Mouse (Mus musculus) c-Kit-positive CD71-positive TER-119-positive erythroid progenitor cells, embryonic 14.5 days (primary cell): Measurements from ENCODE around the gene Gcc2.
"Not testable (repeated sequence)": the region's sequence is repeated elsewhere in the genome, so short reads cannot be mapped to it uniquely, and the experiment has no call there.

Experiments
- DNase-seq: peaks from one replicate; pipeline ENCODE4 v3.0.0-alpha.2; 2013; ENCODE audit warnings: low spot score

The Gcc2 gene

DNA sequence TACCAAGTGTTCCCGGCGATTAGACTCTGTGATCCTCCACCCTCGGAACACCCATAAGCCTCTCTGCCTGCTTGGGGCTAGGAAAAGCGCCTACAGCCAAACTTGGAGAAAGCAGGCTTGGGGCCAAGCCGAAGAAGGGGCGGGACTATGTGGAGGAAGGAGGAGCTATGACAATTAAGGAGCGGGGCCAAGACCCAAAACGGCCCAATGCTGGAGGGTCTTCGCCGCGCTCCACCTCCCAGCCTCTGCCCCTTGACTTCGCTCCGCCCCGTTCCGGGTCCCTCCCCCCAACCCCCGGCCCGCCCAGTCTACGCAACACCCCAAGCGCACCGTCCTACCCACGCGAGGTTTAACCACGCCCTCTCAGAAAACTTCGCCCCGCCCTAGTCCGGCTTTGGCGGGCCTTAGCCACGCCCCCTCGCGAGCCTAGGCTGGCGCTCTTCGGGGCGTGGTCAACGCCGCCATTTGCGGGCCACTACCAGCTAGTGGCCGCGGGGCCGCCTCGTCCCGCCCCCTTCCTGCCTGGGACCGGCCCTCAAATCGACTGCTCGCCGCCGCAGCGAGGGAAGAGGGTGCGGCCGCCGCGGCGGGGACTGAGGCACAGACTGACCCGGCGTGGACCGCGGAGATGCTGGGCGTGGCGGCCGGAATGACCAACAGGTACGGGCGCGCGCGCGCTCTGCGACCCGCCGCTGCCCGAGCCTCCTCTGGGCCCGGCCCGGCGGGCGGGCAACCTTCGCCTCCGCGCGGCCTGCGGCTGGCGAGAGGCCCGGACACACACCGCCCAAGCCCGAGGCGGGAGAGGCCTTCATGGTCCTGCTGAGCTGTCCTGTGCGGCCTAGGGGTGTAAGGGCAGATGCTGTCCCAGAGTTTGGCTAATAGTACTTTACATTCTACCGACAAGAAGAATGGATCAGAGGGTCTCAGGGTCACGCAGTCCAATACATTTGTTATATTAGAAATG lies 68.0 kb downstream of the Gcc2 start, which contains the start of gene Lims1:
TSS of gene Lims1 (plus strand) at position 439 of the 964 bp plus-strand sequence.
- DNase-seq = peak; percentile 99

DNA sequence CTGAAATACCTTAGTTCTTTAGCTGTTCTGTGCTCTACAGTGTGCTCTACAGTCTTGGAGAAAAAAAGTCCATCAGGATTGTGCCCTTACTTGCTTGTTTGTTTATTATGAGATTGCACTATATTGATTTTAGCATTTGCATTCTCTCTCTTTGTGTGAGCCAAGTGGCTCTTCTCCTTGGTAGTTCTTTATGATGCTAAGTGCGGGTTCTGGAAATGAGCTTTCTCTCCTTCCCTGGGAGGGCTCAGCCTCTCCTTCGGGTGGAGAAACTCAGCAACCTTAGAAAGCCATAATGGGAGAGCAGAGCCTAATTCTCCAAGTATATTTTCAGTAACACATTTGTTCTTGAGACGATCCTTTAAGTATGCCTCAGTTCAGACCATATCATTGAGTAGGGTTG lies 71.0 kb downstream of the Gcc2 start:
- no peak for DNase-seq

DNA sequence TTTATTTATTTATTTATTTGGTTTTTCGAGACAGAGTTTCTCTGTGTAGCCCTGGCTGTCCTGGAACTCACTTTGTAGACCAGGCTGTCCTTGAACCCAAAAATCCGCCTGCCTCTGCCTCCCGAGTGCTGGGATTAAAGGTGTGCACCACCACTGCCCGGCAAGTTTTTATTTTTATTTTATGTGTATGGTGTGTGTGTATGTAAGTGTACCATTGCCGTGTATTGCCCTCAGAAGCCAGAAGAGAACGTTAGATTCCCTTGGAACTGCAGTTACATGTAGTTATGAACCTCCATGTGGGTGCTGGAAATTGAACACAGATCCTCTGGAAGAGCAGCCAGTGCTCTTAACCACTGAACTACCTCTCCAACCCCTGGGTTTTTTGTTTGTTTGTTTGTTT lies 72.5 kb downstream of the Gcc2 start:
- DNase-seq = not testable (repeated sequence)

GRCm38 (mm10) chr10:58328517-58329108 lies 73.3 kb downstream of the Gcc2 start:
- no peak for DNase-seq

DNA sequence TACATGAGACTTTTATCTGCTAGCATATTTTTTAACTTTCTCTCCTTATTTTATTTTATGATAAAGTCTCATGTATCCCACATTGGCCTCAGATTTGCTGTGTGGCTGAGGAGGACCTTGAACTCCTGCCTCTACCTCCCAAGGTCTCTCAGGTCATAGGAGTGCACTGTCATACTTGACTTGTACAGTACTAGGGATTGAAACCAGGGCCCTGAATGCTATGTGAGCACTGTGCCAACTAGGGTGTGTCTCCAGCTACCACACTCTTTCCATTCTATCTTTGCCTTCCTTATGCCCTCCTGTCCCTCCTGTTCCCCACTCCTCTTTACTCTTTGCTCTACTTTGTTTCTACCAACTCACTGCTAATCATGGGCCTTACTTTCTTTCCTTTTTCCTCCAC lies 75.3 kb downstream of the Gcc2 start:
- DNase-seq = no peak

- no peak for DNase-seq
Observed at GRCm38 (mm10) chr10:58331741-58332140, 76.4 kb downstream of the Gcc2 start.

GRCm38 (mm10) chr10:58333414-58333813 lies 78.1 kb downstream of the Gcc2 start:
- no peak for DNase-seq

GRCm38 (mm10) chr10:58336156-58336555 lies 80.9 kb downstream of the Gcc2 start:
- DNase-seq = no peak

GRCm38 (mm10) chr10:58337091-58337490 lies 81.8 kb downstream of the Gcc2 start:
- not testable (repeated sequence) for DNase-seq

- no peak for DNase-seq
Observed at GRCm38 (mm10) chr10:58338590-58338989, 83.3 kb downstream of the Gcc2 start.

DNA sequence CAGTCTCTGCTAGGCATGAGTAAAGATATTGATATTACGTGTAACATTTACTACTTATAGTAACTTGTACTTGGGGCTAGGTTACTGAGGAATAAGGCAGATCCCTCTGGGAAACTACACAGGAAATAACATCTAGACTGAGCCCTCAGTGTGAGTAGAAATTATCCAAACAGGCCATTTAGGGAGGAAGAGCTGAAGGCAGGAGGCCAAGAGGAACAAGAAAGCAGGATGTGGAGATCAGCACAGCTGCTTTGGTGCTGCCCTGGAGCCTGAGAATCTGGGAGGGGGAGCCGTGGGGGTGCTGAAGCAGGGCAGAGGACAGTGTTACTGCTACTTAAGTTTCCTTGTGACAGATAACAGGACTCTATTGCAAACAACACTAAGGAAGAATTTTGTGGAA lies 86.4 kb downstream of the Gcc2 start:
- no peak for DNase-seq

GRCm38 (mm10) chr10:58342199-58342598 lies 86.9 kb downstream of the Gcc2 start:
- no peak for DNase-seq

GRCm38 (mm10) chr10:58343552-58343951 lies 88.3 kb downstream of the Gcc2 start:
- DNase-seq = no peak

DNA sequence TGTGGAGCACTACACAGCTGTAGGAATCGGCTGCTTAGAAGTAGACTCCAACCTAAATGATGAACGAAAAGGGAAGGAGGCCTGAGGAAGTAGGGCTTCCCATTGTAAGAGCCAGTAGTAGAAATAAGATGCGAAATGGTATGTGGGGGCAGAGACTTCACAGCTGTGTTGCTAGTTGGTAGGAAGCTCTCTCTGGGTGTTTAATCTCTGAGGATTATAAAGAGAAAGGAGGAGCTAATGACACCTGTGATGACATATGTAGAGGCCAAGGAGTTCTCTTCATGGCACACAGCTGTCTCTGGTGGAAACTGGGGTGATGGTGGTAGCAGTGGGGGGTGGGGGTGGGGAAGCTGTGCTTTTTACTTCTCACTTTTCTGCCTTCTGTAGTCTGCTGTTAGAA lies 95.3 kb downstream of the Gcc2 start:
- no peak for DNase-seq

DNA sequence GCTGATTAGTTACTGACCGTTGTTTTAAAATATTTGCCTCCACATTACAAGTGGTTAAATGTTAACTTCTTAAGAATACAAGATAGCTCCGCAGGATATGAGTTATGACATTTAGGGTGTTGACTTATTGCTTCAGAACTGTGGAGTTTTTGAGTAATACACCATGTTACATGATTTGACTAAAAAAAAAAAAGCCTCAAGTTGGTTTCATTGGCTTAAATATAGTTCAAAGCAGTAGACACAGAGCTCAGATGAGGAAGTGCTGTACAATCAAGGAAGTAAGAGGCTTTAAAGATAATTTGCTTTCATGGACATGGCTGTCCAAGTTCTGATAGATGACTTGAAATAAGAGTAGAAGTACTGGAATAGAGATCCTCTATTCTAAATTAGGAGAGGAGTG lies 96.4 kb downstream of the Gcc2 start:
- no peak for DNase-seq

DNA sequence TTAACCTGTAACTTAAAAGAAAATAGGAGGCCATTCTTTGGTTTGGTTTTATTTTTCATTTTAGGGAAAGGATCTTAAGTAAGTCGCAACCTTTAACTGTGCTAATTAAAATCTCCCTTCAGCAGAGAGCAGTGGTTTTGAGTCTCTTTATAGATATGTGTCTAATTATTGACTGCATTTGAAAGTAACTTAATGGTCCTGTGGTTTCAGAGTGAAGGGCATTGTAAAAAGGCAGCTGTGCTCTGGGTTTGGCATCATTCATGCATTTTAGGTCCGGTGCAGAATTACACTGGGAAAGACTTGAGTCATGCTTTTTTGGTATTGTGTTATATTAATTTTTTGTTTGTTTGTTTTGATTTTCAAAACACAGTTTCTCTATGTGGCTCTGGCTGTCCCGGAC lies 97.1 kb downstream of the Gcc2 start:
- DNase-seq = no peak

GRCm38 (mm10) chr10:58354561-58354960 lies 99.3 kb downstream of the Gcc2 start:
- DNase-seq = no peak
